Mouse (Mus musculus) MEL (cell line): ENCODE results near the gene Pou2af1.

ENCODE experiments used
- CHD1 ChIP-seq: IDR thresholded peaks from 2 replicates; pipeline ENCODE4 v1.6.1; 2012; ENCODE audit warnings: low read depth, mild to moderate bottlenecking, inconsistent platforms, low read length, improper control_type of control experiment
- CHD2 ChIP-seq: IDR thresholded peaks from 2 replicates; pipeline ENCODE4 v1.6.1; 2011; ENCODE audit warnings: low read length, improper control_type of control experiment
- CTCF ChIP-seq, 3 experiments: IDR thresholded peaks in 2 of 3; conservative IDR thresholded peaks in 1 of 3; 2 replicates each; pipeline ENCODE4 v1.5.1; 2011 to 2012; ENCODE audit warnings: low read length in 3 of 3, low read depth in 2 of 3, mild to moderate bottlenecking in 2 of 3, improper control_type of control experiment in 1 of 3, inconsistent platforms in 1 of 3, mixed read lengths in 1 of 3, moderate library complexity in 1 of 3; ENCODE audit not compliant: control insufficient read depth in 1 of 3, insufficient read depth in 1 of 3, poor library complexity in 1 of 3, severe bottlenecking in 1 of 3
- EP300 ChIP-seq, 2 experiments: IDR thresholded peaks; 2 replicates each; pipeline ENCODE4 v1.6.1; 2011; ENCODE audit warnings: improper control_type of control experiment in 2 of 2, low read length in 2 of 2, low read depth in 1 of 2, mild to moderate bottlenecking in 1 of 2
- KAT2A ChIP-seq: conservative IDR thresholded peaks from 2 replicates; pipeline ENCODE4 v1.6.1; 2012; ENCODE audit warnings: low read depth, low read length, improper control_type of control experiment, inconsistent platforms
- MAZ ChIP-seq: IDR thresholded peaks from 2 replicates; pipeline ENCODE4 v1.6.1; 2012; ENCODE audit warnings: low read depth, mild to moderate bottlenecking, inconsistent platforms, low read length, improper control_type of control experiment
- MYC ChIP-seq: IDR thresholded peaks from 2 replicates; pipeline ENCODE4 v1.6.1; 2011; ENCODE audit warnings: low read depth, mild to moderate bottlenecking, low read length, improper control_type of control experiment, moderate library complexity
- NRF1 ChIP-seq: IDR thresholded peaks from 2 replicates; pipeline ENCODE4 v1.6.1; 2014; ENCODE audit warnings: low read depth, mild to moderate bottlenecking, inconsistent platforms, low read length, improper control_type of control experiment, moderate library complexity; ENCODE audit not compliant: poor library complexity, insufficient read depth, severe bottlenecking
- POLR2A ChIP-seq, 2 experiments: IDR thresholded peaks; 2 replicates each; pipeline ENCODE4 v1.6.1; 2011 to 2012; ENCODE audit warnings: low read length in 2 of 2, mild to moderate bottlenecking in 2 of 2, control low read depth in 1 of 2, improper control_type of control experiment in 1 of 2, low read depth in 1 of 2, moderate library complexity in 1 of 2; ENCODE audit not compliant: control insufficient read depth in 1 of 2, insufficient read depth in 1 of 2, poor library complexity in 1 of 2
- SMC3 ChIP-seq: IDR thresholded peaks from 2 replicates; pipeline ENCODE4 v1.6.1; 2011; ENCODE audit warnings: low read depth, low read length, improper control_type of control experiment
- ZC3H11A ChIP-seq: IDR thresholded peaks from 2 replicates; pipeline ENCODE4 v1.6.1; 2012; ENCODE audit warnings: low read depth, mild to moderate bottlenecking, inconsistent platforms, low read length, improper control_type of control experiment
- ZMIZ1 ChIP-seq: IDR thresholded peaks from 2 replicates; pipeline ENCODE4 v1.6.1; 2012; ENCODE audit warnings: low read depth, mild to moderate bottlenecking, inconsistent platforms, low read length, improper control_type of control experiment, moderate library complexity
- ZNF384 ChIP-seq: IDR thresholded peaks from 2 replicates; pipeline ENCODE4 v1.6.1; 2012; ENCODE audit warnings: low read depth, mild to moderate bottlenecking, inconsistent platforms, low read length, improper control_type of control experiment

DNA sequence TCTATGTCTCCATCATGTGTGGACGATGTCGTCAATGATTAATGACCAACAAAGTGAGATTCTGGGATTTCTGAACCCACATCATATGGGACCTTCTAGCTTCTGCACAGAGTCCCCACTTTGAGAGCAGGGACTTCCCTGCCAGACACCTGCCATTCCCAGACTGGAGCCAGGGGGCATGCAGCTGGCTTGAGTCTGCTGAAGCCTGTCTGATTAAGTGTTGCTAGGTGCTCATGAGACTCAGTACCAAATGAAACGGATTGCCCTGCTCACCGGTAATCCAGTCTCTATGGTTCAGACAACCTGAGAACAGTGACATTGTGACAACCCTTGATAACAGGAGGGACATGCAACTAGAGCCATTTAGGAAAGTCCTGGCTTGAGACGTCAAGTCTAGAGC is 49.5 kb upstream of the Pou2af1 start:
- TF ChIP-seq CTCF (IDR thresholded peaks at IDR 0.05 in 2 of 3, conservative IDR thresholded peaks at IDR 0.05 in 1 of 3; ENCODE audit: control insufficient read depth in 1 of 3, insufficient read depth in 1 of 3, low read depth in 2 of 3, low read length in 3 of 3, poor library complexity in 1 of 3, severe bottlenecking in 1 of 3) (no peak), NRF1 (no peak), ZNF384 (no peak), CHD2 (no peak), EP300 (IDR thresholded peaks at IDR 0.05; ENCODE audit: low read depth in 1 of 2, low read length in 2 of 2) (no peak), POLR2A (IDR thresholded peaks at IDR 0.05; ENCODE audit: control insufficient read depth in 1 of 2, insufficient read depth in 1 of 2, low read depth in 1 of 2, low read length in 2 of 2, poor library complexity in 1 of 2) (no peak), ZMIZ1 (no peak), ZC3H11A (no peak), MYC (no peak), KAT2A (no peak), SMC3 (no peak), CHD1 (no peak), MAZ (no peak)
